Mouse (Mus musculus) retina, postnatal 1 day (tissue): ENCODE measurements around the gene Igfn1.

Experiments used
- DNase-seq: peaks from one replicate; pipeline ENCODE4 v3.0.0-alpha.2; 2012

The Igfn1 gene

DNA sequence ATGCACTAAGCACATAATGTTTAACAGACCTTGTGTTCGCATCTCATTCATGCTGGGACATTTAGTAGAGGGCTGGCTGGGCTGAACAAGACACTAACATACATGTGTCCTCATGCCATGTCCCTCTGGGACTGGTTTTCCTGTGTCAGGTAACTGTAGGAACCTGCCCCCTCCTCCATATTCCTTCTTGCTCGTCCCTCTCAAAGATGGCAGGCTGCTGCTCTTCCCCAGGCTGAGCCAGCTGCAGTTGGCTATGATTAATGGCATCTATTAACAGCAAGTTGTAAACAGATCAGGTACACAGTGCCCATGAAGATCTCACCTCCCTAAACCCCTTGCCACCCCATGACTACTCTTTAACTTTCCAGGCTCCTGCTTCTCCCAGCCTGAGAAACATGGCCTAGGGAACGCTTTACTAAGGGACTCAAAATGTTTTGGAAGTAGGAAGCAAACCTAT is at the start of gene Igfn1:
Gene Igfn1, minus strand, starts transcription at position 51 of the 457 bp plus-strand sequence.
- no peak for DNase-seq

DNA sequence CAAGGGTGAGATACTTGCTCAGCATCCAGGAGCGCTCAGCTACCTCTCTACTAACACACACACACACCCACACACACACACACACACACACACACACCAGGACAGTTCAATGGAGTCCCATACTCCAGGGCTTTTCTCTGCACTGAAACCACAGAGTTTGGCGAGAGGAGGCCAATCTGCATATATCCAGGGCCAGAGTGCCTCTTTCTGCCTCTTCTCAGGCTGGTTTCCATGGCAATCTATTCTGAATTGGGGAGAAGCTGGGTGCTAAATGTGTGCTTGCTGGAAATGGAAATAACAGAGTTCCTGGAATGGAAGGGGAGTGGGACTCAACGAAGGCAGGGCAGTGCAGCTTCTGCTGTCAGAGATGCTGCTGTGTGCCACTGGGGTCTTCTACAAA is 49.6 kb upstream of the Igfn1 start:
- DNase-seq, result no peak

DNA sequence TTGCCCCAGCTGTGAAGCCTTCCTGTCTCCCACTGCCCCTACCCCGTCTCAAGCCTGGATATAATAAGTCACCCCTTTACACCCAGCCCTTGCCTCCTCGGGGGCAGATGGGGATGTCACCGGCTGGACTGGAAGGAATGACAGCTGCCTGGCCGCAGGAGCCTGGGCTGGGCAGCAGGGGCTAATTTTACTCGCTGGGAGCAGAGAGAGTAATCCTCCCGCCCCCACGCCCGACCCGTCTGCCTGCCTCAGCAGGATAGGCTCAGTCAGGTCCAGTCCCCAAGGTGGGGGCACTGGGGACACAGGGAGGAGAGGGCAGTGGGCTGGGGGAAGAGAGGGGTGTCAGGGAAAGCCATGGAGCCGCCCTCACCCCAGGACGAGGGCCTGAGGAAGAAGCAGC is 46.4 kb upstream of the Igfn1 start, which contains the start of gene Cacna1s:
Gene Cacna1s, plus strand, starts transcription at position 204 of the 400 bp plus-strand sequence.
- peak; percentile 40 for DNase-seq

DNA sequence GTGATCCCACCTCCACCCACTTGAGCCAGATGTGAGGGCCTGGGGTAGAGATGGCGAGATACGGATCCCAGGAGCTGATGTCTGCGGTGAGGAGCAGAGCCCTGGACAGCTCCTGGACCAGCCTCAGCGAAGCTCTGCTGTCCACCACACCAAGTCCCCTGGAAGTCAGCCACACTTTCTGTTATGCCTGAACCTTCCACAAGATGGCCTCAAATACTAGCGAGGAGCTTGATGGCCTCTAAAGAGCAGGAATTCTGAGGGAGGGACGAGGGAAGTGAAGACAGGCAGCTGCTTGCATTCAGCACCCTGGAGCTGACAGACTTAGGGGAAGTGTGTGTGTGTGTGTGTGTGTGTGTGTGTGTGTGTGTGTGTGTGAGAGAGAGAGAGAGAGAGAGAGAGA is 45.3 kb upstream of the Igfn1 start:
- peak; percentile 92 for DNase-seq

DNA sequence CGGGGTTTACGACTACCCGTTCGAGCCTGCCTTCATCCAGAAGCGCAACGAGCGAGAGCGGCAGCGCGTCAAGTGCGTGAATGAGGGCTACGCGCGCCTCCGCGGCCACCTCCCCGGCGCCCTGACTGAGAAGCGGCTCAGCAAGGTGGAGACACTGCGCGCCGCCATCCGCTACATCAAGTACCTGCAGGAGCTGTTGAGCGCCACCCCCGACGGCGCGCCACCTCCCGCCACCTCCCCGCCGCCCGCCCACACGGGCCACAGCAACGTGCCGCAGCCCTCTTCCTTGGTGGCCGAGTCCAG is 44.8 kb upstream of the Igfn1 start:
- DNase-seq, result peak; percentile 53

DNA sequence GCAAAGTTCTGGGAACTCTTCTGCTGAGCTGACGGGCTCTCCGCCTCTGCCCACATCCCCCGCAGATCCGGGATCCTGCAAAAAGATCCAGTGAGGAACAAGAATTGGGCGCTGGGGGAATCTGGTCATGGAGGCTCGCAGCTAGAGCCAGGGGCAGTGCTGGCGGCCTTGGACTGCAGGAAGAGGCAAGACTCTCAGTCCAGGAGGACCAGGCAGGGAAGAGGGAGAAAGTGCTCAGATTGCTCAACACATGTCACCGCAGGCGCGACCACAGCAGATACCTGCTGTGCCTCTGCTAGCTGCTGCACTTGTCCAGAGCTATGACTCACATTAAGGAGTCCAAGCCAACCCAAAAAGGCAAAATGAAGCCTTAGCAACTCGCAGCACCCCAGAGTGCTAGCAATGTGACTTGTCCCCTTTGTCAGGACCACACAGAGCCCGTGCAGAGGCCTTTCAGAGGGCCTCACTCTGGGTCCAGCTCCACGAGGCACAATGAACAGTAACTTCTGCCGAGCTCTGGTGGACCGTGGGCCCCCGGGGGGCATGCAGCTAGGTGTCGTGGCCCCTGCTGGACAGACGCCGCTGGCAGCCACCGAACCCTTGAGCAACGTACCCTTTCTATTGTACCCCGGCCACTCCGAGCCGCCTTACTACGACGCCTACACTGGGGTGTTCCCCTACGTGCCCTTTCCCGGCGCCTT is 44.3 kb upstream of the Igfn1 start, which contains the start of gene Ascl5:
Gene Ascl5, plus strand, starts transcription at position 493 of the 701 bp plus-strand sequence.
- no peak for DNase-seq

DNA sequence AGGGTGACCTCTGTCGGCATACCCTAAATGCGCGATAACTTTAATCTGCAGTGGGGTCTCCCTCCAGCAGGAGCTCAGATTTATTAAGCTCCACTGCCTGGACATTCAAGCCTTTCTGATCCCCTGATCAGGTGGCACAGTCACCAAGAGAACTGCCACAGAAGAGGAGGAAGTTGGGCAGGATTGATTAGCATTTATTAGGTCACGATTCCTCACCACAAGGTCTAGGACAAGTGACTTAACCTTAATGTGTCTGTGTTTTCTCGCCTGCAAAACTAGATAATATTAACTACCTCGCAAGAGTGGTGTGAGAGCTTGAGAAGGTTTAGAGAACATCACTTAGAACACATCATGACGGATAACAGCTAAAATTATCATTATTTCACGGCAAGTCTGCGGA is 41.8 kb upstream of the Igfn1 start:
- peak; percentile 19 for DNase-seq

DNA sequence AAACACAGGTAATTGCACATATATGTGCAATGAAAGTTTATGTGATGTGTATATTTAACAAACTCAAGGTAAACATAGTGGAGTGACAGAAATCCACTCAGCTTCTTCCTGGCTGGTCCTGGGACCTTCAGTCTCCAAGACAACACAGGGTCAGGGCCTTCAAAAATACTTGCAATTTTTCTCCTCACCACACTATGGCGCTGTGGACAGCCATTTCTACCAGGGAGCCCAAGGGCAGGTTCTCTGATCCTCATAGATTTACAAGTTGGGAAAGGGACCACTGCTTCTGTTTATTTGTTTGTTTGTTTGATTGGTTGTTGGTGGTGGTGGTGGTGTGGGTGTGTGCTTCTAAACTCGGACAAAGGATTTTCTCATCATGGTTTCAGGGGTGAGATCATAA is 41.3 kb upstream of the Igfn1 start:
- peak; percentile 62 for DNase-seq

DNA sequence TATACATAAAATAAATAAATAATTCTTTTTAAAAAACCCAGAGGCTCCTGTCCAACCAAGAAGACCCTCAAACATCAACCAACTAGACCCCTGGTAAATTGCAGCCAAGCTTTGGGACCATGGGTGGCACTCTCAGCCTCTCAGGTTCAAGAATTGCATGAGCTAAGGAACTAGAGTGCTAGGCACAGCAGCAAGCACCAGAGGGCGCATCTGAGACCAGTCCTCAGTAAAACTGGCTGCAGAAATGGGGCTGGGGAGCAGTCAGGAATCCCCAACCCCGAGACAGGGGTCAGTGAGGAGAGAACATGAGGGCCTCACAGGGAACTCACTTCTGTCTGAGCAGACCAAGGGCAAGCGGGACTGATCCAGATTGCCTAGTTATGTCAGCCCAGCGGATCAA is 39.6 kb upstream of the Igfn1 start:
- DNase-seq, result peak; percentile 76

DNA sequence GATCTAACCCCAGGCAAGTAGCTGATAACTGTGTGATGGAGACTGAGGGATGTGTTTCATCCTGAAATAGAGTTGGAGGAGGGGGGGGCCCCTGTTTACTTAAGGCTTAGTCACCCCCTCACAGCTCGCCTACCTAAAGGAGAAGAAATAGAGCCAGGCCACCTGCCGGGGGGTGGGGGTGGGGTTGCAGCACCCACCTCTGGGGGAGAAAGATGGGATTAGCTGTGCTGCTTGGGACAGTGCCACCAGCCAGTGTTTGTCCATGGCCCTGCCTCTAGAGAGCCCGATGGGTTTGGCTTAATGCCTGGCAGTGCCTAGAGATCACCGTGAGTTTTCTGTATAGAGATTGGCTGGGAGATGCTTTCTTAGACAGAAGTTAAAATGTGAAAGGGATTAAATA is 34.7 kb upstream of the Igfn1 start:
- no peak for DNase-seq

DNA sequence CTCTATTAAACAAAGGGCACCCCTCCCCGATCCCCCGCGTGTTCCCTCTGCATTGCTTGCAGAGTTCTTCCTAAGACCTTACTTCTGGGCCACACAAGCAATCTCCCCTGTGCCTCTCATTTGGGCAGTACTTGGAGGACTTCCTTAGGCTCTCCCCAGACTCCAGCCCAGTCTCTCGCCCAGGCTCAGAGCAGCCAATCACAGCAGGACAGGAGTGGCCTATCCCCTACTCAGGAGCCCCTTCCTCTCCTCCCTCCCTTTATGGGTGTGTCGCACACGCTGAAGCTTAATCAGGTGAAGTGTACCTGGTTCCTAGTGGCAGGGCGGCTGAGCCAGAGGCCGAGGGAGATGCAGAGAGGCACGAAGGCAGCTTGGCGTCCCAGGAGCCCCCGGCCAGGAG is 34.3 kb upstream of the Igfn1 start:
- DNase-seq, result no peak

DNA sequence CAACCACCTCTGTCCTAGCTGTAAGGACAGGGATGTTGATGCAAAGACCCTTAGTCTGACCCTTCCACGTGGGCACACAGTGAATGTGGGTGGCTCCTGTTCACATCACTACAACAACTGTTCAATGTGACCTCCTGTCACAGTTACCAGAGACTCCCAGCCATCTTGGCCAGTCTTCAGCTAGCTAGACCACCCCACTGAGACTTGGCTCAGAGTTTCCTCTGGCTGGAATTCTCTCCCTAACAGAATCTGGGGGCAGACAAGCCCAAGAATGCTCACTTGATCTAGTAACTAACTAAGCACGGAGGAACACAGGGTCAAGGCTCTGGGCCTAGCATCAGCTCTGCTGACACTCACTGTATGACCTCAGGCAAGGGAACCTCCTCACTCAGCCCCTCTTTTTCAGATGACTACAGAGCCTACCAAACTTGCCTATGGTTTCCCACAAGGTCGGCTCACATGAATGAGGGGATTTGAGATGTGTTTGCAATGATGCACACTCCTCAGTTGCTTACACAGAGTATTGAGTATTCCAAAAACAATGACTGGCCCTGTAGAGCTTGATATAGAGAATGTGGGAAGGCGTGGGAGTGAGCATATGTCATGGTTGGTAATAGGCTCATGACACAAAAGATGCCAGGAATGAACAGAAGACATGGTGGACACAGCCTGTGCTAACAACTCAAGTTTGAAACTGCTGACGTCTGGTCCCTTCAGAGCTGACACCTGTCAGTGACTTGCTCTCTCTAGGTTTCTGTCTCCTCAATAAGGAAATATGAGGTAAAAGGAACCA is 32.8 kb upstream of the Igfn1 start:
- no peak for DNase-seq

DNA sequence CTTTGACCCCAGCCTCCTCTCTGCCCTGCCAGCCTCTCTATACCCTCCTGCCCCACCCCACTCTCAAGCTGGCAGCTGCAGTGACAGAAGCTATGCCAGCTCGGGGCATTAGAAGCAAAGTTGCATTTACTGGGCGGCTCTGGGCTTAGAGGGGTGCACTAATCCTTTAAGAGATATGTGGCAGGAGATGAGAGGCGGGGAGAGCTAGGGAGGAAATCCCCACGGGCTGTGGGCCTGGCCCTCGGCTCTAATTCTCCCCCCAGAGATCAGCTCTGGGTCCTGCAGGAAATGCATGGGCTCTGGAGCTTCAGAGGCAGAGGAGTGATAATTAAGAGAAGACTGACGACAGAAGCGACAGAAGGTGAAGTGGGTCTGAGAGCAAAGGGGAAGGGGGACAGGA is 26.8 kb upstream of the Igfn1 start:
- peak; percentile 77 for DNase-seq

DNA sequence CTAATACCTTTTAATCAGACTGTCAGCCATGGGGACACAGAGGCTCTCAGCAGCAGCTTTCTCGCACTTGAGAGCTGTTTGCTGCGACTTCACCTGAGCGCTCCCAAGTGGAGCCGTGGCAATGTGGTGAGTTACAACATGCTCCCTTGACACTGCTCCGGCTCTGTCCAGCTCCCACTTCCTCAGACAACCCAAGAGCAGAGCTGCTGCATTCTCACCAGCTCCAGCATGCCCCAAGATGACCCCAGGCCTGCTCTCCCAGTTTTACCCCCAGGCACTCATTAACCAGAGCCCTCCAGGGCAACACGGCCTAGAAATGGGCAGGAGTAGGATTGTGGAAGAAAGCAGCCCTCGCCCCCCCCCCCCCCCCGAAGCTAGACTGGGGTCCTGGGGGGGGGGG is 25.6 kb upstream of the Igfn1 start:
- no peak for DNase-seq

DNA sequence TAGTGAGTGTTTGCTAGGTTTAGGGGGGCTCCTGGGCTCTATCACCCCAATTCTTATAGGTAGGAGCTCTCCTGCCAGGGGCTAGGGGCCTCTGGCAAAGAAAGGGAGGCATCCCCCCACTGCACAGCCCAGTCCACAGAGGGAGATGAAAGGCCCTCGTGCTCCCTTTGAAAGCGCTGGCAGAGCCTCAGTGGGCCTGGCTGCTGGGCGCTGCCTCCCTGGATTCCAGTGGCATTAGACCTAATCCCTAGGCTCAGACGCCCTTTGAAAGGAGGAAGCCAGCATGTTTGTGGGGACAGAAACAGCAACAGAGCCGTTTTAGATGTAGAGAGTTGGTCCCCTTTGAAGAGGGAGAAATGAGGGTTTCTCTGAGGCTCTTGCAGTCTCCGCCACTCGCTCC is 24.1 kb upstream of the Igfn1 start:
- DNase-seq, result no peak

DNA sequence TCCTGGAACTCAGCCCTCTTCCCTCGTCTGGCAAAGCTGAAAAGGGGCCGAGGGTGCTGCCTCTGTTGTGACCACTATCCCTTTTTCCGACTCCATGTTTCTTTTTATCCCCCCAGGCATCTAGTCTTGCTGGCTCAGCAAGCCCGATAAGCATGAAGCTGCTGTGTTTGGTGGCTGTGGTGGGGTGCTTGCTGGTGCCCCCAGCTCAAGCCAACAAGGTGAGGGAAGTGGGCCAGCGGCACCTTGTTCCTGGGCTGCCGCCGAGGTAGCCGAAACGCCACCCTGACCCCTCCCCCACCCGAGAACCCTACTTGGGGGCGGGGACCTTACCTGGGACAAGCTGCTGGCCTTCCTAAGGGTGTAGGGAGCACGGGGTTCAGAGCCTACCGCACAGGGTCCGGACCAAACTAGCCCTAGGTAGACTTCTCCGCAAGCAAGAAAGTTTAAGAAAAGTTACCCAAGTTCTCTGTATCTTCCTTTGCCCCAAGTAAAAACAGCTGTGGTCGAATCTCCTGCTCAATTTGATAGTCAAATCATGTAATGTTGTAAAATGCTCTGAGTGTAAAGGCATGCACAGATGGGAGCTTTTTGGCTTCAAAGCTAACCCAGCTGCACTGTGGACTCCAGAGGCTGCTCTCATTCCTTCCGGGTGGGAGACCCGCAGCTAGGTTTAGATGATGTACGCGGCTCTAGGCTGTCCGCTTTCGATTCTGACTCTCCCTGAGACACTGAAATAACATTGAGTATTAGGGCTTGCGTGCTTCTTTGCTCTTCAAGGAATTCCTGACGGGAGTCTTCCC is 12.4 kb upstream of the Igfn1 start:
- no peak for DNase-seq

DNA sequence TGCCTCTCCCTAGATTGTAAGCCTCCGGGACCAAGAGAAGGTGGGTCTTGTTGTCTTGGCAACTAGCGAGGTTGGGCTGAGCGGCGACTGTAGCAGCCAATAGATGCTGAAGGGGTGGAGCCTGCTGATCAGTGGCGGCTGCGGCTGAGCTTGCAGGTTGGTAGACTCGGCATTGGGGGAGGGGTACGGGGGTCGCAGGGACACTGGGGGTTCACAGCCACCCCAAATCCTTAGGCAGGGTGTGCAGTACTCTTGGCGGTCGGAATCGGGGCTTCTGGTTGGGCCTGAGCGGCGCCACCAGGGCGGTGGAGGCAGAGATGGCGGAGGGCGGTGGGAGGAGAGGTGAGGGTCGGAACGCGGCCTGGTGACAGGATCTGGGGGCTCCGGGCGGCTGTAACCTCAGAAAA is 11.8 kb upstream of the Igfn1 start:
- DNase-seq, result peak; percentile 97

DNA sequence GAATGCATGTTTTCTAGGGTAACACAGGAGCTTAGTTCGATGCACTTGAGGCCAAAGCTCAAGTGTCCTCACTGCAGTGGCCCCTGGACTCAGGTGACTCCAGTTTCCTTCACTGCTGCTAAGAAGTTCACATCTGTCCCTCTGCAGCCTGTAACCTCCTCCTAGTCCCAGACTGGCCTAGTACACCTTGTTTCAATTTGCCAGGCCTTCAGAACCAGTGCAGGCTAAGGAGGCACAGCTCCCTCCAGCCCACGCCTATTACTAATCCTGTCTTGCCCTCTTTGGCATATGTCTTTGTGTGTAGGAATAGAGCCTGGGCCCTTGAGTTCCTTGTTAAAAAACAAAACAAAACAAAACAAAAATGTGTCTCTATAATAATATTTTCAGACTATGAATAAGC is 11.2 kb upstream of the Igfn1 start:
- no peak for DNase-seq

DNA sequence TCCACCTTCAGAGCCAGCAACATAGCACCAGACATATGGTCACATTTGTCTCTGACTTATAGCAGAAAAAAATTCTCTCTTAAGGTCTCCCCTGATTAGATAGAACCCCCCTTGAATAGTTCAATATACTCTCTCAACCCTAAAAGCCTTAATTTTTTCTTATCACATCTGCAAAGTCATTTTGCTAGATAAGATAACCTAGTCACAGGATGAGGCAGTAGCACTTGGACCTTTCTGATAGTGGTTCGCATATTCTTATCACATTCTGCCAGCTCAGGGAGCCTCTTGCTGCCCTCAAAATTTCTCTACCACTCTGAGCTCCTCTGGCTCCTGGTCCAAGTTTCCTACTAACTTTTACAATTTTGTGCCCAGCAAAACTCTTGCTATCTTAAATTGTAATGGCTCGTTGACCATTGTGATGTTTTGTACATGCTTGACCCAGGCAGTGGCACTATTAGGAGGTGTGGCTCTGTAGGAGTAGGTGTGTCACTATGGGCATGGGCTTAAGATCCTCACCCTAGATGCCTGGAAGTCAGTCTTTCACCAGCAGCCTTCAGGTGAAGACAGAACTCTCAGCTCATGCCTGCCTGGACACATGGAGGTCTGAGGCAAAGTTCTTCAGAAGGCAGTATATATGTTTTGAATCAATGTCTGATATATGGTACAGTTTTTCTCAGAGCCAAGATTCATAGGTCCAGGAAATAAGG is 8.8 kb upstream of the Igfn1 start:
- DNase-seq, result no peak

DNA sequence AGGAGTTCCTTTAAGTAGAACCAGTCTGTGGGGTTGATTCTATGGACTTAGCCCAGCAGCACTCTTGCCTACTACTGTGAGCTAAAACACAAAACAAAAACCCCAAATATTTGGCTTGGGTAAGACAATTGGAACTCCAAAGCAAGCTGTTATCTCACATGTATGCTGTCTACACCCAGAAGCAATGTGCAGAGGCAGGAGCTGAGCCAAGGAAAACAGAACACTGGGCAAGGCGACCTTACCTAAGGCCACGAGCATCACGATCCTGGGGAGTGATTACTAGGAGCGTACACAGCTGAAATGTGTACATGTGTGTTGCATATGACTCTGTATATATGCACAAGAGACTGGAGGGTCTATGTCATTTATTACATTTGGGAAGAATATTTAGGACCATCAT is 7.4 kb upstream of the Igfn1 start:
- no peak for DNase-seq

DNA sequence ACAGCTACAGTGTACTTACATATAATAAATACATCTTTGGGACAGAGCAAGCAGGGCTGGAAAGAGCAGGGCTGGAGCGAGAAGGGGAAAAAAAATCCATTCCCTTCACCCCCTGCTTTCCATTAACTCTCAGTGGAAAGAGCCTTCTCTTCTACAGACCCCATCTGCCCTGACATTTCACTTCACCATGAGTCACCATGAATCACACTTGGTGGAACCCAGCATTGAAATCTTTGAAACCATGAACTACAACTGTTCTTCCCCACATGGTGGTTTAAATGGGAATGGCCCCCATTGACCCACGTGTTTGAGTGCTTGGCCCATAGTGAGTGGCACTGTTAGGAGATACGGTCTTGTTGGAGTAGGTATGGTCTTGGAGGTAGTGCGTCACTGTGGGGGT is 4.1 kb upstream of the Igfn1 start:
- DNase-seq, result no peak

DNA sequence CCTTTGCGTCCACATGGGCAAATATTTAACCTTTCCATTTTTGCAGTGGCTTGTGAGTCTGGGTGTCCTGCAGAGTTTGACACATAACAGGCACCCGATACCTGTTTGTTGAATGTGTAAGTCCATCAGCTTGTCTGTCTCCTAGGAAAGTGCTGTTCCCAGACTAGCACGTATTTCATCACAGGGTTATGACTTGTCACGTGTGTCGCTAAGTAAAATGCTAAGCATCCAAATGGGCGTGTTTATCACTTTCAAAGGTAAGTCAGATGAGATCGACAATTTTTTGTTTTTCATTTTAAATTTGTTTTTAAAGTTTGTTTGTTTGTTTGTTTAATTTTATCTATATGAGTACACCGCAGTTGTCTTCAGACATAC is 2.0 kb upstream of the Igfn1 start:
- no peak for DNase-seq
